Mouse (Mus musculus) gastrocnemius, adult 18-20 months (tissue): Measurements from ENCODE around the gene Elobl. TPM values are rescaled to one million over a fixed set of nuclear protein-coding genes. Genes with fewer than 3 reads are reported as not detected.

Experiments
- DNase-seq: peaks from one replicate; pipeline ENCODE4 v3.0.0; 2021; ENCODE audit warnings: low spot score
- total RNA-seq, 2 experiments: library from RNA; stranded (reverse); gene quantifications; 2 replicates each; pipeline ENCODE4 v1.2.3; 2021

The Elobl gene
- total RNA-seq, 2 experiments from 2014 or later, result not detected

DNA sequence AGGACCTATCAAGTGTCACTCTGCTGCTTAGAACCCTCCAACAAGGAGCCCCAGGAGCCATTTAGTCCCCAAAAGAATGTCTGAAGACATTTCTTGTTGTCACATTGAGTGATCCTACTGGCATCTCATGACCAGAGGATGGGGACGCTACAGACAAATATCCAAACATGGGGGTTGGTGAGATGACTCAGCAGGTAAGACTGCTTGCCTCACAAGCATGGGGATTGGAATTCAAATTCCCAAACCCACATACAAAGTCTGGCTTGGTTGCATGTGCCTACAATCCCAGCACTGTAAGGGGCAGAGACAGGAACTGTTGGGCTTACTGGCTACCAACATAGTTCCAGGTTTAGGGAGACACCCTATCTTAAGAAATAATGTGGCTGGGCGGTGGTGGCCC, 28.8 kb downstream of the Elobl start:
- DNase-seq, result no peak

DNA sequence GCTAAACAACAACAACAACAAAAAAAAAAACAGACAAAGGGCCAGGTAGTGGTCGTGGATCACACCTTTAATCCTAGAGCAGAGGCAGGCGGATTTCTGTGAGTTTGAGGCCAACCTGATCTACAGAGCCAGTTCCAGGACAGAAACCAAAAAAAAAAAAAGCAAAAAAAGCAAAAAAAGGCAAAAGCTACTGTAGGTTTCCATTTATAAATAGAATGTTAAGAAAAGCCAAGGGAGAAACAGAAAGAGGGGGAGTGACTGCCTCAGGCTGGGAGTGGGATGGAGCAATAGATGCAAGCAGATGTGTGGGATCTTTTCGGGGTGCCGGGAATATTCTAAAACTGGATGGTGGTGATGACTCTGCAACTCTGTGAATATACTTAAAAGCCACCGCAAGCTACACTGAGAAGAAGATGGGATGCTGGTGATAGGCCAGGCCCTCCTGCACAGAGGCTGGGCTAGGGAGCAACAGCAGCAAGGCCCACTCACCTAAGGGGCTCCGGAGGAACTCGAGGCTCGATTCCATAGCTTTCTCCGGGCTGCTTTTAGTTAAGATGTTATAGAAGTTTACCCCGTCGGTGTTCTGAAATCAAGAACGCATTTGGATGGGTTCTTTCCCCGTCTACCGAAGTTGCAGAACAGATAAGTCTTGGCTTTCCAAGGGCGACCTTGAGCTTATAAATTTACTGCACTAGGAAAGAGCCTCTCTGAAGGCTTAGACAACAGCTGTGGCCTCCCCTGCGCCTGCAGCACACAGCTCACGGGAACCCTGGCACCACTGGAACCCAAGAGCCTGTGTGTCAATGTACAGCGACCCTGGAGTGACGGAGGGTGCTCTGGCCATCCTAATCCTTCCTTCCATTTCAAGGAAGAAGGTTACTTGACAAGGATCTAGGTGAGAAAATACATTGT, 32.4 kb downstream of the Elobl start:
- no peak for DNase-seq

DNA sequence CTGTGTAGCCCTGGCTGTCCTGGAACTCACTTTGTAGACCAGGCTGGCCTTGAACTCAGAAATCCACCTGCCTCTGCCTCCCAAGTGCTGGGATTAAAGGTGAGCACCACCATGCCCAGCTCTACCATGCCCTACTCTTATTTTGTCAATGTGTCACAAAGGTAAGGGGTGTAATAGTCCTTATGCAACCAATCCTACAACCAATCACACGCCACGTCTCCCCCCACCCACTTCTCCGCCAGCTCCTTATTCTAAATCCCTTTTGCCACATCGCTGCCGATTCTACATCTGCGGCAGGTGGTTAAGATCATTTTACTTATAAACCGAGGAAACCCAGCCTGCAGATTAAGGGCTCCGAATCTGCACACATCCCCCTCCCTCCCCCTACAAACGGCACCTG, 33.7 kb downstream of the Elobl start:
- DNase-seq, result no peak

DNA sequence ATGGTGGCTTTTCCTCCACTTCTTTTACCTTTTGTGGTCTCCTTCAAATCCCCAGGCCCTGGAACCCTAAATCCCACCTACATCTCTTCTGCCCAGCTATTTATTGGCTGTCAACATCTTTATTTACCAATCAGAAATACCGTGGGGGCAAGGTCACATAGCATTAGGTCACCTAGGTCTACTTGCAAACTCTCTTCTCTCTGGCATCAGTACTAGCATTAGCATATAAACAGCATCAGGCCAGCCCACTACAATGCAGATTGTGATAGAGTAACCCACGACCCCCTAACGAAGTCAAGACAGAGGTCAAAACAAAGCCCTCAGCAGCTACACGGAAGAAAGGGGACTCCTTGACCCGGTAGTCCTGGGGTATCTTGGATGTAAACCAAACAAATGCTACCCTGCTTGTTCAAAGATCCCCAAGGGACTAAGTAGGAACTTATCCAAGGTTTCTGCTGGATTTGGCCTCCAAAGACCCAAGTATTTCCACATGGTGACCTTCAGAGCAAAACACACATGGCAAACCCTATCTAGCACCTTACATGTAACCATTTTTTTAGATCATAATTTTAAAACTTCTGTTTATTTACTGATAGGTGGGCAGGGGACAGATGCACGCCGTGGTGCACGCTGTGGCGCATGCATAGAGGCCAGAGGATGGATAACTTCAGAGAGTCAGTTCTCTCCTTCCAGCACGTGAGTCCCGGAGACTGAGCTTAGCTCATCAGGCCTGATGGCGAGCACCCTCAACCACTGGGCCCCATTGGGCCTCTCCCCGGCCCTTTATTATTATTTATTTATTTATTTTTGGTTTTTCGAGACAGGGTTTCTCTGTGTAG, 34.8 kb downstream of the Elobl start:
- DNase-seq, result no peak

GRCm38 (mm10) chr11:88926566-88926965, 40.2 kb downstream of the Elobl start:
- DNase-seq, result no peak

Other genes starting within 250 kb of the Elobl start
- 100 to 1,000 TPM; 179 to 180 TPM for gene Msi2, start 248.4 kb downstream of the Elobl start, total RNA-seq
- gene Akap1, start 102.3 kb downstream of the Elobl start, total RNA-seq, result 10 to 100 TPM; 54.5 to 82.7 TPM
- 1 to 10 TPM; 5.9 to 8.8 TPM for gene Scpep1, start 11.5 kb downstream of the Elobl start, total RNA-seq
- 1 to 10 TPM; 4.1 to 4.5 TPM for gene Coil, start 3.3 kb upstream of the Elobl start, total RNA-seq
- gene Trim25, start 32.4 kb upstream of the Elobl start, total RNA-seq, result 1 to 10 TPM; 6.0 to 6.6 TPM
- gene Dgke, start 99.9 kb upstream of the Elobl start, total RNA-seq, result 1 to 10 TPM; 2.7 to 3.0 TPM
- not detected for gene Gm525, start 106.9 kb upstream of the Elobl start, total RNA-seq